Mouse (Mus musculus): ENCODE results near the gene Vmn1r104.
"Not testable (repeated sequence)": the region's sequence is repeated elsewhere in the genome, so short reads cannot be mapped to it uniquely, and the experiment has no call there.

Vmn1r104 gene

DNA sequence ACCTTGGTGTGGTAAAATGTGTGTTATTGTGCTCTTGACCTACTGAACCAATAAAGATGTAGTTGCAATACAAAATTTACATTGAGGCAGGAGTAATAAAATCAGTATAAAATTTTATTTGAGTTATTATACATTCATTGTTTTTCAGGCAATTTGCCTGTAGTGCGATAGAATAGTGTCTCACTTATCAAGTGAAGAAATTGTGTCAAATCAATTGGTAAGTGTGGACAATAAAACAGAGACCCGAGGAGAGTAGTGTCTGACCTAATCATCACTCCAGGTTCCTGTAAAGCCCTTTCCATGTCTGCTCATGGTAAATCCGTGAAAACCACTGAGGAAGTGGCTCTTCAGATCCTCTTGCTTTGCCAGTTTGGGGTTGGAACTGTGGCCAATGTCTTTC is at the start of gene Vmn1r104:
Gene Vmn1r104 (plus strand): TSS at position 301 of the 400 bp plus-strand sequence.
- DNase-seq (ENCODE audit: low spot score): not testable (repeated sequence)

- not testable (repeated sequence) for DNase-seq (ENCODE audit: low spot score)
Observed at GRCm38 (mm10) chr7:20510434-20510833, 23.2 kb upstream of the Vmn1r104 start, which contains the start of gene Vmn1r103. Vmn1r103 (minus strand) TSS chr7:20510534.

- DNase-seq (ENCODE audit: low spot score): not testable (repeated sequence)
Observed at GRCm38 (mm10) chr7:20545657-20546056, 12.0 kb downstream of the Vmn1r104 start, which contains the start of gene Gm5726. Gm5726 (minus strand) TSS chr7:20545757.

DNA sequence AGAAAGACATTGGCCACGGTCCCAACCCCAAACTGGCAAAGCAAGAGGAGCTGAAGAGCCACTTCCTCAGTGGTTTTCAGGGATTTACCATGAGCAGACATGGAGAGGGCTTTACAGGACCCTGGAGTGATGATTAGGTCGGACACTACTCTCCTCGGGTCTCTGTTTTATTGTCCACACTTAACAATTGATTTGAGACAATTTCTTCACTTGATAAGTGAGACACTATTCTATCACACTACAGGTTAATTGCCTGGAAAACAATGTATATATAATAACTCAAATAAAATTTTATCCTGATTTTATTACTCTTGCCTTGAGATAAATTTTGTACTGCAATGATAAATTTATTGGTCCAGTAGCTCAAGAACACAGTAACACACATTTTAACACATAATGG is 42.5 kb downstream of the Vmn1r104 start, which contains the start of gene Gm4141:
Gene Gm4141 (minus strand): TSS at position 101 of the 400 bp plus-strand sequence.
- not testable (repeated sequence) for DNase-seq (ENCODE audit: low spot score)
